Mouse (Mus musculus) layer of hippocampus, adult 8-10 months (tissue): Measurements from ENCODE around the gene Rc3h1. TPM values are rescaled to one million over a fixed set of nuclear protein-coding genes. Genes with fewer than 3 reads are reported as not detected.

ENCODE experiments used
- total RNA-seq, 4 experiments: library from RNA; stranded (reverse); gene quantifications; 2 replicates each; pipeline ENCODE4 v1.2.4; 2022

Rc3h1 gene
- total RNA-seq, 4 experiments from 2014 or later = 36.7 to 46.8 (median 43.7) TPM

Other genes with a start within 250 kb of the Rc3h1 start
- gene Rabgap1l, start 113.2 kb upstream of the Rc3h1 start, total RNA-seq = 100 to 1,000 TPM; 230 to 257 (median 248) TPM
- gene Serpinc1, start 72.2 kb downstream of the Rc3h1 start, total RNA-seq = under 1 TPM in 3 of 4 experiments, not detected in 1; 0.10 to 0.27 (median 0.20) TPM
- 10 to 100 TPM; 23.1 to 26.9 (median 23.6) TPM for gene Zbtb37, start 128.4 kb downstream of the Rc3h1 start, total RNA-seq
- 10 to 100 TPM; 21.1 to 29.2 (median 28.1) TPM for gene Dars2, start 164.2 kb downstream of the Rc3h1 start, total RNA-seq
- gene Cenpl, start 164.3 kb downstream of the Rc3h1 start, total RNA-seq = 1 to 10 TPM; 1.3 to 2.6 (median 1.6) TPM
- 10 to 100 TPM; 17.2 to 19.4 (median 18.2) TPM for gene Klhl20, start 225.1 kb downstream of the Rc3h1 start, total RNA-seq
- gene Ankrd45, start 236.3 kb downstream of the Rc3h1 start, total RNA-seq = 10 to 100 TPM; 49.8 to 59.5 (median 51.9) TPM